Mouse (Mus musculus) spleen, adult 2 months (tissue): ENCODE data around the gene Gm21083. TPM values are rescaled to one million over a fixed set of nuclear protein-coding genes. Genes with fewer than 3 reads are reported as not detected.
"Not testable (repeated sequence)": the region's sequence is repeated elsewhere in the genome, so short reads cannot be mapped to it uniquely, and the experiment has no call there.

ENCODE experiments used
- DNase-seq, 2 experiments: peaks; one replicate each; pipeline versions ENCODE4 v3.0.0 to v3.0.0-alpha.2; 2012 to 2021; ENCODE audit warnings: low spot score in 2 of 2, low read depth in 1 of 2
- H3K27ac ChIP-seq: fragments of 200-500 bp; 2 replicates; pipeline ENCODE4 v1.5.1; 2012; ENCODE audit warnings: low read length, inconsistent platforms; ENCODE audit not compliant: insufficient read depth
- H3K27me3 ChIP-seq: fragments of 200-500 bp; 2 replicates; pipeline ENCODE4 v1.6.1; 2012; ENCODE audit warnings: mild to moderate bottlenecking, moderate library complexity, low read length, inconsistent platforms; ENCODE audit not compliant: control insufficient read depth, insufficient read depth
- H3K36me3 ChIP-seq: fragments of 200-500 bp; 2 replicates; pipeline ENCODE4 v1.6.1; 2012; ENCODE audit warnings: mild to moderate bottlenecking, low read length, inconsistent platforms; ENCODE audit not compliant: control insufficient read depth, insufficient read depth
- H3K4me1 ChIP-seq: fragments of 200-500 bp; 2 replicates; pipeline ENCODE4 v1.6.1; 2011; ENCODE audit warnings: inconsistent platforms; ENCODE audit not compliant: control insufficient read depth, insufficient read depth, insufficient read length
- H3K4me3 ChIP-seq: fragments of 200-500 bp; 2 replicates; pipeline ENCODE4 v1.5.1; 2011; ENCODE audit warnings: mild to moderate bottlenecking, inconsistent platforms; ENCODE audit not compliant: insufficient read depth, insufficient read length; ENCODE audit errors: extremely low read depth
- WGBS: fragments of 180-500 bp; shearing (Covaris S2); methylation state at CpG from one replicate; pipeline ENCODE4 v1.1.7; 2018; 5-methylcytosine and 5-hydroxymethylcytosine counted together
- polyA plus RNA-seq: library from polyadenylated mRNA; depleted of rRNA; stranded (reverse); fragments of >200 nt; gene quantifications from 2 replicates; pipeline ENCODE4 v1.2.3, GENCODE M21; 2012

The Gm21083 gene
- polyA plus RNA-seq, 1 experiment: not detected

DNA sequence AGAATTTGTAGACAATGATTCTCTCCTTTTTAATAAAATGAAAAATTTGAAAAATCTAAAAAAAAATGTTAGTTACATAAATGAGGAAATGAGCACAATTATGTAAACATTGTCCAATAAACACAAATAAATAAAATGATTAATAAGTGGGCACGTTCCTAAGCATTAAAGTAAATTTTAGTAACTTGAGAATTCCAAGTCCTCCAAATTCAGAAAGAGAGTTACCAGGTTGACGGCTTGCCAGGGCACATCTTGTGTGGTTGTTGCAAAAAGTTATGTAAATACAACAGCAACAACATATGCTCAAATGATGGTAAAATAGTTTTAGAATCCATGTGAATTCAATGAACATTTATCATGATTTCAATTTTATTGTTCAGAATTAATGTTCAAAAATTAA is 14.4 kb downstream of the Gm21083 start:
- WGBS: 69% methylated on average over 2 of the region's 2 CpGs
- not testable (repeated sequence) for H3K27ac ChIP-seq, H3K4me1 ChIP-seq, DNase-seq, H3K36me3 ChIP-seq, H3K27me3 ChIP-seq, H3K4me3 ChIP-seq

DNA sequence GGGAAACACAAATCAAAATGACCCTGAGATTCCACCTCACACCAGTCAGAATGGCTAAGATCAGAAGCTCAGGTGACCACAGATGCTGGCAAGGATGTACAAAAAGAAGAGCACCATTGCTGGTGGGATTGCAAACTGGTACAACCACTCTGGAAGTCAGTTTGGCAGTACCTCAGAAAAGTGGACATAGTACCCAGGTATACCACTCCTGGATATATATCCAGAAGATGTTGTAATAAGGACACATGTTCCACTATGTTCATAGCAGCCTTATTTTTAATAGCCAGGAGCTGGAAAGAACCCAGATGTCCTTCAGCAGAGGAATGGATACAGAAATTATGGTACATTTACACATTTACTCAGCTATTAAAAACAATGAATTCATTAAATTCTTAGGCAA is 21.7 kb downstream of the Gm21083 start:
- not testable (repeated sequence) for H3K27me3 ChIP-seq, H3K27ac ChIP-seq, H3K4me3 ChIP-seq, H3K36me3 ChIP-seq, H3K4me1 ChIP-seq, DNase-seq

DNA sequence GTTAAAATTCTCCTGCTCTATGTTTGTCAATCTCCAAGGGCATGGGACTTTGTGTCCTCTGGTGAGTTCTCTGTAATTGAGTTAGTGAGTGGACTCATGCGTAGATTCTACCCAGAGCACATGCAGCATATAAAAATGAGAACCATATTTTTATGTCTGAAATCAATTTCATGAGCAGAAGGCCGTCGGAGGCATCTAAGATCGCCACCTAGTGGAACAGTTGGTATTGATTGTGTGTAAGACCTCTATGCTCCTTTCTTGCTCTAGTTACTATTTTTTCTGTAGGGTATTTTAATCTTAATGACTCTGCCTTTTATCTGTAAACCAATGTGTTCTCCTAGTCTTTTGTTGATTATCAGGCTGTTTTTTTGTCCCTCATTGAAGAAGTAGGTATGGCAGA is 23.2 kb downstream of the Gm21083 start:
- H3K36me3 ChIP-seq, H3K27me3 ChIP-seq, DNase-seq, H3K4me3 ChIP-seq, H3K27ac ChIP-seq, H3K4me1 ChIP-seq: not testable (repeated sequence)
- WGBS: 39% methylated on average over 4 of the region's 4 CpGs

DNA sequence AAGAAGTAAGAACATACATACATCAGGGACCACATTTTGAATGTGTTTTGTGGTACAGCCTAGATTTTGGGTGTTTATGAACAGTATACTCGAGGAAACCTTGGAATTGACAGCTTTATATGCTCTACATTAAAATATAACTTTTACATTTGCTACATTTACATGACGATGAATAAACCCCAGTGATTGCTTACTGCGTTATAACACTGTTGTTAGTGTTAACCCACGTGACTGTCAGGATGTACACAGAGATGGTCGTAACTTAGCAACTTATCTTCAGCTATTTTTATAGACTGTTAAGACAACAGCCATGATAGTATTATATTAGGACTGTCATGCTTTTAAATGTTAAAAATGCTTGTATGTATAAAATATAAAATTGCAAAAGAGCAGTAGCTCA is 24.3 kb downstream of the Gm21083 start:
- H3K4me3 ChIP-seq, H3K27me3 ChIP-seq, H3K36me3 ChIP-seq, DNase-seq, H3K4me1 ChIP-seq, H3K27ac ChIP-seq: not testable (repeated sequence)
- 63% methylated on average over 5 of the region's 5 CpGs for WGBS

DNA sequence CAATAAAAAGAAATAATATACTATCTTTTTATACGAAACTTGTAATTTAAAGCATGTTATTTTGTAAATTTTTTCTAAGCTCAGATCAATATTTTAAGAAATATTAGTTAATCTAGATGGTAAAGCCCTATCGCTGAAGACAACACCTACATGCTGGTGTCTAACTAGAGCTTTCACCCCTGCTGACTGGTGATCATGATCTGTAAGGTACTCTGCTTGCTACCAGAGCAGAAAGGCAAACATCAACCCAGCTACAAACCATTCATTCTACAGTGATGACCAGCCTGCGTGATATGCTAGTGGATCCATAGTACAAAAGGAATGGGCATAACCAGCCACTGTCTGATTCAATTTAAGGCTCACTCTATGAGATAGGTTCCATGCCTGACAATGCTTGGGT is 24.8 kb downstream of the Gm21083 start:
- WGBS: 72% methylated on average over 3 of the region's 3 CpGs
- H3K36me3 ChIP-seq, H3K27ac ChIP-seq, H3K4me3 ChIP-seq, DNase-seq, H3K27me3 ChIP-seq, H3K4me1 ChIP-seq: not testable (repeated sequence)

DNA sequence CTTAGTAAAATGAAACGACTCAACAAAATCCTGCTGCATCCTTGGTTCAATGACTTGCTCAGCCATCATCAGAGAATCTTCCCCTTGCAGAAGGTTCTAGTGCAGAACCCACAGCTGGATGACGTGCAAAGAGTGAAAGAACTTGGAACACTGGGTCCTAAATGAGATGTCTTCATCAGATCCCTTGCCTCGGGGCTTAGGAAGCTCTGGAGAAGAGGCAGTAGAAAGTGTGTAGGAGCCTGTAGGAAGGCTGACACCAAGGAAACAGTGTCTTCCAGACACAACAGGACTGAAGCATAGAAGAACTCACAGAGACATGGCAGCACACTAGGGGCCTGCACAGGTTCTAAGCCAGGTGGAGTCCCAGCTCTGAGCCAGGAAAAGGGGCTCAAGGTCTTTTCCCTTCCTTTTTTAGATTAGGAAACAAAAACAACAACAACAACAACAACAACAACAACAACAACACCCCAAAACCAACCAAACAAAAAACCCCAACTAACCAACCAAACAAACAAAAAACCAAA is 25.4 kb downstream of the Gm21083 start:
- 65% methylated on average over 3 of the region's 3 CpGs for WGBS
- not testable (repeated sequence) for H3K36me3 ChIP-seq, H3K27me3 ChIP-seq, DNase-seq, H3K4me1 ChIP-seq, H3K27ac ChIP-seq, H3K4me3 ChIP-seq

DNA sequence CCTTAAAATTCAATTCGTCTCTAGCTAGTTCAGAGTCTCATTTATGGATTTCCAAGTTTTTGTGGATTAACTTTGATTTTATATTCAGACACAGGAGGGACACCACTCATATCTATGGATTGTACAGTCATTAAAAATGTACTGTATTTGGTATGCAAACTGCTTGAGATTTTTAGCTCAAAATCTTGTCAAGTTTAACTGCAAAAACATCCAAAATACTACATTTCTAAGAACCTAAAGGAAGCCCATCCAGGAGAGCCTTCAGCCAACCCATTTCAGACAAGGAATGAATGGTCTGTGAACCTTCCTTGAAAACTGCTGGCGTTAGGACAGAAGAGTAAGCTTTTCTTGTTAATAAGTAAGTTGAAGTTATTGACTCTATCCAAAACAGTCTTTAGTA is 25.9 kb downstream of the Gm21083 start:
- not testable (repeated sequence) for H3K4me3 ChIP-seq, H3K27me3 ChIP-seq, H3K27ac ChIP-seq, H3K4me1 ChIP-seq, H3K36me3 ChIP-seq, DNase-seq
- 63% methylated on average over 2 of the region's 2 CpGs for WGBS

DNA sequence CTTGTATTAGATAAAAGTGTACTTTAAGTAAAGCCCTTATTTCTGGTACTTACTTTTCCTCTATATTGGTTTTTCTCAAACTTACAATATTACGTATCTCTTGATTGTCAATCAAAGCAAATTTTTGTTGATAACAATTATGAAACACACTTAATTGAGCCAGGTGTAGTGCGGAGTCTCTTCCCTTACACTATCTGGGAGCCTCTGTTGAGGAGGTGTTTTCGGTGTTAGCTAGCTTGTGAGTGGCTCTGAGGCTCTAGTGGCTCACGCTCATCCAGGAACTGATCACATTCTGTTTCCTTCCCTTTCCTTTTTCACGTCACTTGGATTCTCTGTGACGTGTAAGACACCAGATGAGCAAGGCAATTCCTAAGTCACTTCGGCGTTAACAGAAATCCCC is 26.5 kb downstream of the Gm21083 start:
- not testable (repeated sequence) for H3K4me1 ChIP-seq, H3K4me3 ChIP-seq, DNase-seq, H3K27me3 ChIP-seq, H3K36me3 ChIP-seq, H3K27ac ChIP-seq
- WGBS: 72% methylated on average over 8 of the region's 8 CpGs

DNA sequence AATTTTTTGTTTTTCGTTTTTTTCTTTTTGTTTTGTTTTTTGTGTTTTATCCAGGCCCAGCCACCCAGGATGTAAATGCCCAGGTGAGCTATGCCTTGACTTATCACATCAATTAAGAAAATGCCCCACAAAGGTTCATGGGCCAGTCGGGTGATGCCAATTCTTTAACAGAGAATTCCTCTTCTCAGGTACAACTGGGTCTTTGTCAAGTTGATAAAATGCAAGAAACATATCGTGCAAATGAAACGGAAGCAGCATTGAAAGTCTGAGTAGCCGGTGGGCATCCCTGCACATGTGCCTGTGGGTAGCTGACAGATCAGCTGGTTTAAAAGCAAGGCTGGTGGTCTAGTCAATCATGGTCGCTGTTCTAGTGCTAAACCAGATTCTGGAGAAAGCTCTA is 29.5 kb downstream of the Gm21083 start:
- not testable (repeated sequence) for H3K27ac ChIP-seq, H3K4me1 ChIP-seq, H3K27me3 ChIP-seq, H3K4me3 ChIP-seq, H3K36me3 ChIP-seq
- DNase-seq: peak in 1 of 2 experiments; percentile 9
- WGBS: 63% methylated on average over 6 of the region's 6 CpGs

DNA sequence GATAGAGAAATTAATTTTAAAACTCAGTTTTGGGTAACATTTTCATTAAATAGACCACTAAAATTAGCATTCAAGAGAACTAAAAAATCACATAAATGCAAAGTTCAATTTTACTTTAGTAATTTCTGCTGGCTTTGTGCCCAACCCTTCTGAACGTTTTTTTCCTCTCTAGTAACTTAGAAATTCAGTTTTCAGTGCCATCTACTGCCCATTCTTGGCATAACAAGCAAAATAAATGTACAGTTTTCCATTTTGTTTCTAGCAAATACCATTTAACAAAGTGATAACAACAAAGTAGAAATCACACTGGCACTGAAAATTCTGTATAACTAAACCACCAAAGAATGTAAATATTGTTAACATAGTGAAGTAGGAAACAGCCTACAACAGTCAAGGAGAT is 33.6 kb downstream of the Gm21083 start:
- H3K27me3 ChIP-seq: not testable (repeated sequence)

DNA sequence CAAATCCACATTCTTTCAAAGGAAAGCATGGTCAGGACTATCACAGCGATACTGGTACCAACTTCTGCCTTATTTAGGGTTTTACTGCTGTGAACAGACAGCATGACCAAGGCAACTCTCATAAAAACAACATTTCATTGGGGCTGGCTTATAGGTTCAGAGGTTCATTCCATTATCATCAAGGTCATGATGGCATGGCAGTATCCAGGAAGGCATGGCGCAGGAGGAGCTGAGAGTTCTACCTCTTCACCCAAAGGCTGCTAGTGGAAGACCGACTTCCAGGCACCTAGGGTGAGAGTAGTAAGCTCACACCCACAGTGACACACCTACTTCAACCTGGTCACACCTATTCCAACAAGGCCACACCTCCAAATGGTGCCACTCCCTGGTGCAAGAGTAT is 39.1 kb downstream of the Gm21083 start:
- not testable (repeated sequence) for H3K36me3 ChIP-seq, H3K27ac ChIP-seq, H3K27me3 ChIP-seq, H3K4me1 ChIP-seq, H3K4me3 ChIP-seq, DNase-seq
- WGBS: 78% methylated on average over 3 of the region's 3 CpGs

More for the DNA sequence above, 33.6 kb downstream of the Gm21083 start:
- WGBS: 1% methylated on average over 1 of the region's 1 CpGs
- H3K36me3 ChIP-seq, H3K4me1 ChIP-seq, DNase-seq, H3K4me3 ChIP-seq, H3K27ac ChIP-seq: not testable (repeated sequence)
